Mouse (Mus musculus) liver, adult 2 months (tissue): Measurements from ENCODE around the gene Zbtb22. TPM values are rescaled to one million over a fixed set of nuclear protein-coding genes. Genes with fewer than 3 reads are reported as not detected.

ENCODE experiments used
- DNase-seq: peaks from one replicate; pipeline ENCODE4 v3.0.0-alpha.2; 2011; ENCODE audit warnings: low read depth, low spot score; ENCODE audit errors: extremely low read depth
- H3K27ac ChIP-seq: fragments of 200-500 bp; replicated peaks from 2 replicates; pipeline ENCODE4 v1.5.1; 2012; ENCODE audit warnings: low read depth, mild to moderate bottlenecking, control low read depth, inconsistent platforms, low read length; ENCODE audit not compliant: insufficient read depth
- H3K27me3 ChIP-seq: fragments of 200-500 bp; 2 replicates; pipeline ENCODE4 v1.6.1; 2012; ENCODE audit warnings: mild to moderate bottlenecking, moderate library complexity, low read length, inconsistent platforms; ENCODE audit not compliant: control insufficient read depth, insufficient read depth
- H3K36me3 ChIP-seq: fragments of 200-500 bp; 2 replicates; pipeline ENCODE4 v1.6.1; 2012; ENCODE audit warnings: low read length, inconsistent platforms; ENCODE audit not compliant: control insufficient read depth, insufficient read depth
- H3K4me1 ChIP-seq: fragments of 200-500 bp; 2 replicates; pipeline ENCODE4 v1.6.1; 2011; ENCODE audit warnings: low read length; ENCODE audit not compliant: control insufficient read depth, insufficient read depth
- H3K4me3 ChIP-seq: fragments of 200-500 bp; 2 replicates; pipeline ENCODE4 v1.5.1; 2011; ENCODE audit warnings: low read depth, mild to moderate bottlenecking, control low read depth, low read length, moderate library complexity; ENCODE audit not compliant: insufficient read depth
- H3K79me2 ChIP-seq: fragments of 200-500 bp; 2 replicates; pipeline ENCODE4 v1.6.1; 2012; ENCODE audit warnings: inconsistent platforms, mild to moderate bottlenecking, low read length, moderate library complexity; ENCODE audit not compliant: control insufficient read depth, insufficient read depth
- H3K9ac ChIP-seq: fragments of 200-500 bp; 2 replicates; pipeline ENCODE4 v1.6.1; 2012; ENCODE audit warnings: low read depth, mild to moderate bottlenecking, control low read depth, inconsistent platforms, low read length
- CTCF ChIP-seq: fragments of 200-500 bp; IDR thresholded peaks from 2 replicates; pipeline ENCODE4 v1.5.1; 2011; ENCODE audit warnings: low read depth, low read length, control low read depth
- POLR2A ChIP-seq: fragments of 200-500 bp; IDR thresholded peaks from 2 replicates; pipeline ENCODE4 v1.6.1; 2011; ENCODE audit warnings: low read length, control low read depth; ENCODE audit not compliant: insufficient read depth; ENCODE audit errors: extremely low read depth
- WGBS: fragments of 180-500 bp; shearing (Covaris S2); methylation state at CpG from one replicate; pipeline ENCODE4 v1.1.7; 2018; 5-methylcytosine and 5-hydroxymethylcytosine counted together
- polyA plus RNA-seq: library from polyadenylated mRNA; depleted of rRNA; stranded (reverse); fragments of >200 nt; gene quantifications from 2 replicates; pipeline ENCODE4 v1.2.3, GENCODE M21; 2012
- total RNA-seq: library from RNA; depleted of rRNA; stranded (reverse); fragments of >200 nt; gene quantifications from 2 replicates; pipeline ENCODE4 v1.2.3, GENCODE M21; 2014

Zbtb22 gene
- total and polyA plus RNA-seq, 2 experiments = 11.1 to 23.9 TPM

DNA sequence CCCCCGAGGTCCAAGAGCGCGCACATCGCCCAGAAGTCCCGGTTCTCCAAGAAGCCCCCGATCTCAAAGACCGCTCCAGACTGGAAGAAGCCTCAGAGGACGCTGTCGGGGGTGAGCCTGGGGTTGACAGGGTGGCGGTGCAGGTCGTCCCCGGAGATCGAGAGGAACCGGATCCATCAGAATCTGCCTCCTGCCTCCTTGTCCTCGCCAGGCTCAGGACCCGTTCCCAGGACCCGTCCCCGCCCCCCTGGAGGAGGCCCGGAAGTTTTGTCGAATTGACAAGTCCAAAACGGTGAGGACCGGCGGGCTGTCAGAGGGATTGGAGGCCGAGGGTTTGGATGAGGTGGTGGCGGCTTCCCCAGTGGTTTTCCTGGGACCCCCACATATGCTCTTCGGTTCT lies 25.3 kb downstream of the Zbtb22 start:
- TF ChIP-seq POLR2A (no peak), CTCF (no peak)
- H3K4me1 ChIP-seq = peaks cover 10% of the 10 kb centered on the region; the same call in 1 of the 2 replicates
- peak overlapping the region; percentile 85 for H3K9ac ChIP-seq
- peaks cover 11% of the 10 kb centered on the region; the same call in 1 of the 2 replicates for H3K79me2 ChIP-seq
- no peak for DNase-seq
- 2% methylated on average over 26 of the region's 26 CpGs for WGBS
- H3K27me3 ChIP-seq = no peaks in the 10 kb centered on the region
- H3K36me3 ChIP-seq = peaks cover 1% of the 10 kb centered on the region; the same call in 1 of the 2 replicates
- no peak overlapping the region for H3K27ac ChIP-seq
- H3K4me3 ChIP-seq = peak overlapping the region; percentile 97

GRCm38 (mm10) chr17:33941381-33941780 lies 25.7 kb downstream of the Zbtb22 start:
- no peak overlapping the region for H3K27ac ChIP-seq

GRCm38 (mm10) chr17:33943454-33943853 lies 27.8 kb downstream of the Zbtb22 start:
- Histone ChIP-seq H3K27me3 (no peaks in the 10 kb centered on the region), H3K4me3 (no peak overlapping the region), H3K4me1 (peaks cover 10% of the 10 kb centered on the region; the same call in 1 of the 2 replicates), H3K27ac (no peak overlapping the region), H3K79me2 (peaks cover 11% of the 10 kb centered on the region; the same call in 1 of the 2 replicates), H3K9ac (no peak overlapping the region), H3K36me3 (peaks cover 1% of the 10 kb centered on the region; the same call in 1 of the 2 replicates)
- no peak for TF ChIP-seq POLR2A
- TF ChIP-seq CTCF = no peak
- no peak for DNase-seq
- WGBS = 91% methylated on average over 15 of the region's 15 CpGs

More at GRCm38 (mm10) chr17:33941381-33941780, 25.7 kb downstream of the Zbtb22 start:
- Histone ChIP-seq H3K27me3 (no peaks in the 10 kb centered on the region), H3K4me3 (peak overlapping the region; percentile 97), H3K9ac (peak overlapping the region; percentile 85), H3K36me3 (peaks cover 1% of the 10 kb centered on the region; the same call in 1 of the 2 replicates), H3K79me2 (peaks cover 11% of the 10 kb centered on the region; the same call in 1 of the 2 replicates), H3K4me1 (peaks cover 10% of the 10 kb centered on the region; the same call in 1 of the 2 replicates)
- TF ChIP-seq POLR2A (no peak), CTCF (no peak)
- no peak for DNase-seq
- WGBS = 50% methylated on average over 19 of the region's 19 CpGs

- H3K4me1 ChIP-seq = peaks cover 3% of the 10 kb centered on the region; the same call in 1 of the 2 replicates
- no peaks in the 10 kb centered on the region for H3K27me3 ChIP-seq
- no peak overlapping the region for H3K4me3 ChIP-seq
- peaks cover 9% of the 10 kb centered on the region; the same call in 1 of the 2 replicates for H3K36me3 ChIP-seq
- no peaks in the 10 kb centered on the region for H3K79me2 ChIP-seq
- H3K27ac ChIP-seq = no peak overlapping the region
- 57% methylated on average over 10 of the region's 10 CpGs for WGBS
- DNase-seq = peak; percentile 55
- no peak overlapping the region for H3K9ac ChIP-seq
- TF ChIP-seq CTCF (no peak), POLR2A (no peak)
Observed at GRCm38 (mm10) chr17:33947430-33948089, 31.9 kb downstream of the Zbtb22 start.

GRCm38 (mm10) chr17:33948090-33948904 lies 32.6 kb downstream of the Zbtb22 start:
- Histone ChIP-seq H3K27me3 (no peaks in the 10 kb centered on the region), H3K79me2 (no peaks in the 10 kb centered on the region; the same call in 1 of the 2 replicates), H3K9ac (no peak overlapping the region), H3K4me3 (no peak overlapping the region), H3K36me3 (peaks cover 15% of the 10 kb centered on the region), H3K4me1 (peaks cover 5% of the 10 kb centered on the region), H3K27ac (no peak overlapping the region)
- WGBS = 58% methylated on average over 22 of the region's 22 CpGs
- TF ChIP-seq CTCF = no peak
- no peak for TF ChIP-seq POLR2A
- DNase-seq = peak; percentile 50
